Mouse (Mus musculus) hindbrain, embryonic 12.5 days (tissue): ENCODE measurements around the gene Sfpq. TPM values are rescaled to one million over a fixed set of nuclear protein-coding genes. Genes with fewer than 3 reads are reported as not detected.

Experiments used
- ATAC-seq: fragments of 200-750 bp; cut with Nextera tagmentation; 2 replicates; pipeline ENCODE4 v1.8.0; 2017; ENCODE audit warnings: moderate TSS enrichment; ENCODE audit not compliant: low FRiP score
- H3K27ac ChIP-seq: fragments of 300-500 bp; sonication (generic); 2 replicates; pipeline ENCODE4 v1.5.1; 2016; ENCODE audit warnings: mild to moderate bottlenecking
- H3K27me3 ChIP-seq: fragments of 300-500 bp; sonication (generic); 2 replicates; pipeline ENCODE4 v1.6.1; 2016; ENCODE audit warnings: mild to moderate bottlenecking
- H3K36me3 ChIP-seq: fragments of 300-500 bp; sonication (generic); 2 replicates; pipeline ENCODE4 v1.6.1; 2016; ENCODE audit warnings: mild to moderate bottlenecking
- H3K4me1 ChIP-seq: fragments of 300-500 bp; sonication (generic); 2 replicates; pipeline ENCODE4 v1.6.1; 2016
- H3K4me2 ChIP-seq: fragments of 300-500 bp; sonication (generic); replicated peaks from 2 replicates; pipeline ENCODE4 v1.6.1; 2016; ENCODE audit warnings: mild to moderate bottlenecking
- H3K4me3 ChIP-seq: fragments of 300-500 bp; sonication (generic); 2 replicates; pipeline ENCODE4 v1.5.1; 2016; ENCODE audit warnings: mild to moderate bottlenecking
- H3K9ac ChIP-seq: fragments of 300-500 bp; sonication (generic); 2 replicates; pipeline ENCODE4 v1.6.1; 2016; ENCODE audit warnings: mild to moderate bottlenecking, moderate library complexity
- H3K9me3 ChIP-seq: fragments of 300-500 bp; sonication (generic); replicated peaks from 2 replicates; pipeline ENCODE4 v1.6.1; 2016; ENCODE audit warnings: mild to moderate bottlenecking
- WGBS: fragments of 180-500 bp; shearing (Covaris S2); methylation state at CpG from one replicate; pipeline ENCODE4 v1.1.7; 2016; 5-methylcytosine and 5-hydroxymethylcytosine counted together
- polyA plus RNA-seq: library from polyadenylated mRNA; unstranded; fragments of >200 nt; fragmentation: Nextera tagmentation; extraction: Ambion mirVana; gene quantifications from 2 replicates; pipeline ENCODE4 v1.2.1, GENCODE M21; 2016

The Sfpq gene
- polyA plus RNA-seq, 1 experiment from 2014 or later: 178 TPM

- H3K4me3 ChIP-seq: no peak overlapping the region
- H3K4me2 ChIP-seq: no peak overlapping the region
- H3K36me3 ChIP-seq: peaks cover 68% of the 10 kb centered on the region
- 0 out of 2 replicates have a peak, but pooled peaks cover 4% of the 10 kb centered on the region for H3K4me1 ChIP-seq
- 89% methylated on average over 8 of the region's 8 CpGs for WGBS
- no peaks in the 10 kb centered on the region for H3K27me3 ChIP-seq
- ATAC-seq: no peak
- no peak overlapping the region for H3K9ac ChIP-seq
- no peaks in the 10 kb centered on the region for H3K9me3 ChIP-seq
- no peak overlapping the region for H3K27ac ChIP-seq
Measured at GRCm38 (mm10) chr4:127037908-127038827, 17.0 kb downstream of the Sfpq start.

- Histone ChIP-seq H3K4me1 (0 out of 2 replicates have a peak, but pooled peaks cover under 1% of the 10 kb centered on the region), H3K36me3 (peaks cover 60% of the 10 kb centered on the region), H3K9me3 (no peaks in the 10 kb centered on the region), H3K4me3 (no peak overlapping the region), H3K9ac (no peak overlapping the region), H3K27me3 (no peaks in the 10 kb centered on the region), H3K27ac (no peak overlapping the region), H3K4me2 (no peak overlapping the region)
- no peak for ATAC-seq
- WGBS: 97% methylated on average over 3 of the region's 3 CpGs
Measured at GRCm38 (mm10) chr4:127038828-127039349, 17.8 kb downstream of the Sfpq start.

- Histone ChIP-seq H3K27me3 (no peaks in the 10 kb centered on the region), H3K4me2 (no peak overlapping the region), H3K4me1 (no peaks in the 10 kb centered on the region), H3K36me3 (peaks cover 60% of the 10 kb centered on the region), H3K4me3 (no peak overlapping the region), H3K27ac (no peak overlapping the region), H3K9ac (no peak overlapping the region), H3K9me3 (no peaks in the 10 kb centered on the region)
- WGBS: 84% methylated on average over 3 of the region's 3 CpGs
- ATAC-seq: no peak
Measured at GRCm38 (mm10) chr4:127039871-127040483, 18.9 kb downstream of the Sfpq start.

GRCm38 (mm10) chr4:127043540-127043939 is 22.4 kb downstream of the Sfpq start:
- 90% methylated on average over 4 of the region's 4 CpGs for WGBS
- no peak overlapping the region for H3K9ac ChIP-seq
- no peaks in the 10 kb centered on the region for H3K4me1 ChIP-seq
- no peak overlapping the region for H3K4me2 ChIP-seq
- H3K36me3 ChIP-seq: peaks cover 62% of the 10 kb centered on the region
- no peak overlapping the region for H3K27ac ChIP-seq
- no peaks in the 10 kb centered on the region for H3K9me3 ChIP-seq
- no peak for ATAC-seq
- no peaks in the 10 kb centered on the region for H3K27me3 ChIP-seq
- no peak overlapping the region for H3K4me3 ChIP-seq

- Histone ChIP-seq H3K4me2 (no peak overlapping the region), H3K9me3 (no peaks in the 10 kb centered on the region), H3K9ac (no peak overlapping the region), H3K4me1 (no peaks in the 10 kb centered on the region), H3K36me3 (peaks cover 60% of the 10 kb centered on the region), H3K27ac (no peak overlapping the region), H3K27me3 (no peaks in the 10 kb centered on the region), H3K4me3 (no peak overlapping the region)
- WGBS: 92% methylated on average over 8 of the region's 8 CpGs
- no peak for ATAC-seq
Measured at GRCm38 (mm10) chr4:127051121-127051520, 30.0 kb downstream of the Sfpq start.

GRCm38 (mm10) chr4:127053071-127053470 is 31.9 kb downstream of the Sfpq start:
- no peak overlapping the region for H3K27ac ChIP-seq
- 94% methylated on average over 5 of the region's 5 CpGs for WGBS
- H3K4me2 ChIP-seq: no peak overlapping the region
- H3K36me3 ChIP-seq: peaks cover 54% of the 10 kb centered on the region
- H3K9me3 ChIP-seq: no peaks in the 10 kb centered on the region
- no peaks in the 10 kb centered on the region for H3K4me1 ChIP-seq
- ATAC-seq: no peak
- H3K4me3 ChIP-seq: no peak overlapping the region
- H3K9ac ChIP-seq: no peak overlapping the region
- no peaks in the 10 kb centered on the region for H3K27me3 ChIP-seq

GRCm38 (mm10) chr4:127054522-127055198 is 33.5 kb downstream of the Sfpq start:
- ATAC-seq: no peak
- H3K36me3 ChIP-seq: peaks cover 45% of the 10 kb centered on the region
- 80% methylated on average over 7 of the region's 7 CpGs for WGBS

GRCm38 (mm10) chr4:127060585-127061290 is 39.6 kb downstream of the Sfpq start, which contains the start of gene Zmym1:
Gene Zmym1 (minus strand): TSS chr4:127061152.
- Histone ChIP-seq H3K4me1 (0 out of 2 replicates have a peak, but pooled peaks cover 4% of the 10 kb centered on the region), H3K27me3 (no peaks in the 10 kb centered on the region), H3K4me3 (peak within 1 kb of the TSS; percentile 81), H3K4me2 (peak within 1 kb of the TSS; percentile 71), H3K36me3 (peaks cover 17% of the 10 kb centered on the region), H3K9ac (peak within 1 kb of the TSS; percentile 65), H3K27ac (no peak within 1 kb of the TSS), H3K9me3 (no peaks in the 10 kb centered on the region)
- 1% methylated on average over 38 of the region's 38 CpGs for WGBS
- ATAC-seq: peak; percentile 83

More at GRCm38 (mm10) chr4:127054522-127055198, 33.5 kb downstream of the Sfpq start:
- H3K9ac ChIP-seq: no peak overlapping the region
- no peak overlapping the region for H3K4me3 ChIP-seq
- no peak overlapping the region for H3K27ac ChIP-seq
- H3K4me2 ChIP-seq: no peak overlapping the region
- H3K27me3 ChIP-seq: no peaks in the 10 kb centered on the region
- no peaks in the 10 kb centered on the region for H3K4me1 ChIP-seq
- H3K9me3 ChIP-seq: no peaks in the 10 kb centered on the region

- Histone ChIP-seq H3K27me3 (no peaks in the 10 kb centered on the region), H3K4me1 (0 out of 2 replicates have a peak, but pooled peaks cover 4% of the 10 kb centered on the region), H3K9me3 (no peaks in the 10 kb centered on the region), H3K4me2 (no peak overlapping the region), H3K27ac (no peak overlapping the region), H3K36me3 (no peaks in the 10 kb centered on the region), H3K4me3 (no peak overlapping the region), H3K9ac (no peak overlapping the region)
- no peak for ATAC-seq
- 47% methylated on average over 1 of the region's 1 CpGs for WGBS
Measured at GRCm38 (mm10) chr4:127064051-127064450, 42.9 kb downstream of the Sfpq start.

- Histone ChIP-seq H3K27me3 (no peaks in the 10 kb centered on the region), H3K27ac (no peak overlapping the region), H3K9ac (no peak overlapping the region), H3K4me3 (no peak overlapping the region), H3K9me3 (no peaks in the 10 kb centered on the region), H3K36me3 (no peaks in the 10 kb centered on the region), H3K4me1 (peaks cover 9% of the 10 kb centered on the region), H3K4me2 (no peak overlapping the region)
- no peak for ATAC-seq
- WGBS: 71% methylated on average over 1 of the region's 1 CpGs
Measured at GRCm38 (mm10) chr4:127074915-127075314, 53.8 kb downstream of the Sfpq start.

- H3K4me1 ChIP-seq: peaks cover 9% of the 10 kb centered on the region
- peak within 1 kb of the TSS; percentile 92 for H3K27ac ChIP-seq
- H3K36me3 ChIP-seq: no peaks in the 10 kb centered on the region
- no peaks in the 10 kb centered on the region for H3K27me3 ChIP-seq
- ATAC-seq: peak; percentile 98
- peak within 1 kb of the TSS; percentile 60 for H3K4me3 ChIP-seq
- H3K9me3 ChIP-seq: no peaks in the 10 kb centered on the region
- WGBS: under 1% methylated on average over 46 of the region's 46 CpGs
- H3K4me2 ChIP-seq: peak within 1 kb of the TSS; percentile 65
- peak within 1 kb of the TSS; percentile 70 for H3K9ac ChIP-seq
Measured at GRCm38 (mm10) chr4:127076875-127077548, 55.9 kb downstream of the Sfpq start, which contains the start of gene Zmym6. Gene Zmym6 (plus strand): TSS chr4:127077383.
